Mouse (Mus musculus): Measurements from ENCODE around the gene Zscan21. TPM values are rescaled to one million over a fixed set of nuclear protein-coding genes. Genes with fewer than 3 reads are reported as not detected.

Zscan21 gene
- polyA plus RNA-seq, 1 experiment from 2014 or later = 44.2 TPM

GRCm38 (mm10) chr5:138171695-138172491 lies 55.2 kb downstream of the Zscan21 start, which contains the start of the genes Ap4m1 and Mcm7:
Ap4m1 (plus strand) TSS chr5:138172002.
Mcm7 (minus strand) TSS chr5:138172422.
- peak within 1 kb of the TSS; percentile 79 for H3K4me2 ChIP-seq (ENCODE audit: low read depth, low read length)
- peak within 1 kb of the TSS; percentile 82 for H3K4me3 ChIP-seq (ENCODE audit: low read length)
- ATAC-seq = peak; percentile 90
- H3K27ac ChIP-seq (ENCODE audit: low read length) = peak within 1 kb of the TSS; percentile 96
- H3K36me3 ChIP-seq (ENCODE audit: control insufficient read depth, insufficient read depth, low read length) = peaks cover 11% of the 10 kb centered on the region
- H3K9ac ChIP-seq (ENCODE audit: low read depth, low read length) = peak within 1 kb of the TSS; percentile 80
- no peaks in the 10 kb centered on the region for H3K9me3 ChIP-seq (ENCODE audit: control insufficient read depth, low read length)
- no peaks in the 10 kb centered on the region for H3K27me3 ChIP-seq (replicated peaks; ENCODE audit: control insufficient read depth, insufficient read depth, low read length)
- WGBS = under 1% methylated on average over 54 of the region's 54 CpGs
- H3K4me1 ChIP-seq (ENCODE audit: control insufficient read depth, insufficient read depth, low read length) = peaks cover 11% of the 10 kb centered on the region

- H3K27ac ChIP-seq (ENCODE audit: low read length) = no peak overlapping the region
- ATAC-seq = no peak
- H3K27me3 ChIP-seq (replicated peaks; ENCODE audit: control insufficient read depth, insufficient read depth, low read length) = no peaks in the 10 kb centered on the region
- H3K9ac ChIP-seq (ENCODE audit: low read depth, low read length) = no peak overlapping the region
- WGBS = 65% methylated on average over 3 of the region's 3 CpGs
- H3K36me3 ChIP-seq (ENCODE audit: control insufficient read depth, insufficient read depth, low read length) = peaks cover 17% of the 10 kb centered on the region
- H3K4me2 ChIP-seq (ENCODE audit: low read depth, low read length) = no peak overlapping the region
- H3K9me3 ChIP-seq (ENCODE audit: control insufficient read depth, low read length) = no peaks in the 10 kb centered on the region
- H3K4me1 ChIP-seq (ENCODE audit: control insufficient read depth, insufficient read depth, low read length) = peaks cover 11% of the 10 kb centered on the region
- no peak overlapping the region for H3K4me3 ChIP-seq (ENCODE audit: low read length)
Observed at GRCm38 (mm10) chr5:138173217-138173616, 56.5 kb downstream of the Zscan21 start.

MicroRNA genes within 50 kb of the gene (microRNA counts, 519-probe panel; counts per million panel counts)
- microRNA mmu-miR-106b (3,498 counts per million, percentile 89 among the panel's probes with 10 or more counts), microRNA mmu-miR-25 (4,033 counts per million, percentile 96 among the panel's probes with 10 or more counts), microRNA mmu-miR-93 (3,498 counts per million, percentile 89 among the panel's probes with 10 or more counts)

Small RNA genes lying within 50 kb of the gene (microRNA-seq; reads per million reads assigned to microRNA genes)
- 6,441 reads per million, percentile 91 among the genes with 10 or more reads in this experiment for gene Mir106b
- 555 reads per million, percentile 68 among the genes with 10 or more reads in this experiment for gene Mir25
- gene Mir93 = 9,542 reads per million, percentile 93 among the genes with 10 or more reads in this experiment

Other genes with a start within 250 kb of the Zscan21 start
- gene Pilrb2, start 245.1 kb upstream of the Zscan21 start, polyA plus RNA-seq (2015; fragmentation: Nextera tagmentation; extraction: Ambion mirVana) = 1.3 and 1.8 TPM in 2 replicates
- 54.6 and 70.4 TPM in 2 replicates for gene Cyp3a13, start 195.3 kb upstream of the Zscan21 start, polyA plus RNA-seq (2015; fragmentation: Nextera tagmentation; extraction: Ambion mirVana)
- gene Gjc3, start 153.8 kb upstream of the Zscan21 start, polyA plus RNA-seq (2015; fragmentation: Nextera tagmentation; extraction: Ambion mirVana) = 0.34 and 0.50 TPM in 2 replicates
- 0.34 and 0.37 TPM in 2 replicates for gene Azgp1, start 135.4 kb upstream of the Zscan21 start, polyA plus RNA-seq (2015; fragmentation: Nextera tagmentation; extraction: Ambion mirVana)
- gene Smok3a, start 95.6 kb upstream of the Zscan21 start, polyA plus RNA-seq (2015; fragmentation: Nextera tagmentation; extraction: Ambion mirVana) = not detected in 2 replicates
- gene Smok3b, start 95.5 kb upstream of the Zscan21 start, polyA plus RNA-seq (2015; fragmentation: Nextera tagmentation; extraction: Ambion mirVana) = not detected in 2 replicates
- not detected in 2 replicates for gene Smok3c, start 63.7 kb upstream of the Zscan21 start, polyA plus RNA-seq (2015; fragmentation: Nextera tagmentation; extraction: Ambion mirVana)
- gene Zkscan1, start 31.8 kb upstream of the Zscan21 start, polyA plus RNA-seq (2015; fragmentation: Nextera tagmentation; extraction: Ambion mirVana) = 11.1 and 12.3 TPM in 2 replicates
- gene Zfp113, start 38.8 kb downstream of the Zscan21 start, polyA plus RNA-seq (2015; fragmentation: Nextera tagmentation; extraction: Ambion mirVana) = 11.7 and 11.8 TPM in 2 replicates
- 282 and 303 TPM in 2 replicates for gene Cops6, start 44.2 kb downstream of the Zscan21 start, polyA plus RNA-seq (2015; fragmentation: Nextera tagmentation; extraction: Ambion mirVana)
- 16.7 and 17.1 TPM in 2 replicates for gene Ap4m1, start 55.1 kb downstream of the Zscan21 start, polyA plus RNA-seq (2015; fragmentation: Nextera tagmentation; extraction: Ambion mirVana)
- gene Mcm7, start 55.5 kb downstream of the Zscan21 start, polyA plus RNA-seq (2015; fragmentation: Nextera tagmentation; extraction: Ambion mirVana) = 128 and 147 TPM in 2 replicates
- gene Taf6, start 70.5 kb downstream of the Zscan21 start, polyA plus RNA-seq (2015; fragmentation: Nextera tagmentation; extraction: Ambion mirVana) = 64.5 and 69.2 TPM in 2 replicates
- 29.9 and 33.7 TPM in 2 replicates for gene Cnpy4, start 70.6 kb downstream of the Zscan21 start, polyA plus RNA-seq (2015; fragmentation: Nextera tagmentation; extraction: Ambion mirVana)
- gene Mblac1, start 77.4 kb downstream of the Zscan21 start, polyA plus RNA-seq (2015; fragmentation: Nextera tagmentation; extraction: Ambion mirVana) = 5.7 and 7.0 TPM in 2 replicates
- not detected in 2 replicates for gene Nxpe5, start 109.0 kb downstream of the Zscan21 start, polyA plus RNA-seq (2015; fragmentation: Nextera tagmentation; extraction: Ambion mirVana)
- gene Lamtor4, start 138.6 kb downstream of the Zscan21 start, polyA plus RNA-seq (2015; fragmentation: Nextera tagmentation; extraction: Ambion mirVana) = 101 and 107 TPM in 2 replicates
- gene BC037034, start 147.1 kb downstream of the Zscan21 start, polyA plus RNA-seq (2015; fragmentation: Nextera tagmentation; extraction: Ambion mirVana) = 3.7 and 3.9 TPM in 2 replicates
- 0.80 and 0.92 TPM in 2 replicates for gene Gal3st4, start 155.9 kb downstream of the Zscan21 start, polyA plus RNA-seq (2015; fragmentation: Nextera tagmentation; extraction: Ambion mirVana)
- 0.06 TPM in 2 replicates for gene Gm43720, start 163.1 kb downstream of the Zscan21 start, polyA plus RNA-seq (2015; fragmentation: Nextera tagmentation; extraction: Ambion mirVana)
- 11.2 and 13.1 TPM in 2 replicates for gene Gpc2, start 163.1 kb downstream of the Zscan21 start, polyA plus RNA-seq (2015; fragmentation: Nextera tagmentation; extraction: Ambion mirVana)
- gene Stag3, start 163.3 kb downstream of the Zscan21 start, polyA plus RNA-seq (2015; fragmentation: Nextera tagmentation; extraction: Ambion mirVana) = 2.0 and 3.2 TPM in 2 replicates
- gene Pvrig, start 225.1 kb downstream of the Zscan21 start, polyA plus RNA-seq (2015; fragmentation: Nextera tagmentation; extraction: Ambion mirVana) = 0.44 and 0.47 TPM in 2 replicates

All from intestine, embryonic 16.5 days (tissue).